Mouse (Mus musculus): ENCODE results near the gene Olfr1382. TPM values are rescaled to one million over a fixed set of nuclear protein-coding genes. Genes with fewer than 3 reads are reported as not detected.
"Not testable (repeated sequence)": the region's sequence is repeated elsewhere in the genome, so short reads cannot be mapped to it uniquely, and the experiment has no call there.

Gene Olfr1382
- not detected in 2 replicates for polyA plus RNA-seq (2015; fragmentation: Nextera tagmentation; extraction: Ambion mirVana)

DNA sequence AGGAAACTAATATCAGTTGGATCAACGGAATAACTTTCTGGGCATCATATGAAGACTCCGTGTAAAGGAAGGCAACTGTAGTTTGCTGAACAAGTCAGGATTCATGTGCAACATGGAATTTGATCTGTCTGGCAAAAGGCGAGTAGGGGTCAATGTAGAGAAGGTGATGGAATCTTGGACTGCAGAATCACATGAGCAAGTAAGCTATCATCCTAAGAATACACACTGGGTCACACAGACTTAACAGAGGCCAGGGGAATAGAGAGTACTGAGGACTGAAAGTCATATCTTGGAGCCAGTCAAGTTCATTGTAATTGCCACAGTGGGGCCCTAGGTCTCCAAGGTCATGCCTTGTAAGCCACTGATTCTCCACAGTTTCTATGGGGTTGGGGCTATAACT, at the start of gene Olfr1382:
Gene Olfr1382, plus strand, starts transcription at position 301 of the 400 bp plus-strand sequence.
- H3K9me3 ChIP-seq (replicated peaks; ENCODE audit: control insufficient read depth, low read length), result no peaks in the 10 kb centered on the region
- H3K9ac ChIP-seq (ENCODE audit: low read length), result no peak within 1 kb of the TSS
- 80% methylated on average over 3 of the region's 3 CpGs for WGBS
- no peaks in the 10 kb centered on the region for H3K36me3 ChIP-seq (ENCODE audit: control insufficient read depth, insufficient read depth, low read length)
- H3K4me2 ChIP-seq (ENCODE audit: low read depth, low read length), result no peak within 1 kb of the TSS
- H3K4me1 ChIP-seq (ENCODE audit: control insufficient read depth, insufficient read depth, low read length), result no peaks in the 10 kb centered on the region
- ATAC-seq (ENCODE audit: insufficient read depth, low FRiP score), result no peak
- no peak within 1 kb of the TSS for H3K4me3 ChIP-seq (replicated peaks; ENCODE audit: low read length)
- no peaks in the 10 kb centered on the region for H3K27me3 ChIP-seq (ENCODE audit: control insufficient read depth, insufficient read depth, low read length)
- H3K27ac ChIP-seq (ENCODE audit: low read length), result no peak within 1 kb of the TSS

DNA sequence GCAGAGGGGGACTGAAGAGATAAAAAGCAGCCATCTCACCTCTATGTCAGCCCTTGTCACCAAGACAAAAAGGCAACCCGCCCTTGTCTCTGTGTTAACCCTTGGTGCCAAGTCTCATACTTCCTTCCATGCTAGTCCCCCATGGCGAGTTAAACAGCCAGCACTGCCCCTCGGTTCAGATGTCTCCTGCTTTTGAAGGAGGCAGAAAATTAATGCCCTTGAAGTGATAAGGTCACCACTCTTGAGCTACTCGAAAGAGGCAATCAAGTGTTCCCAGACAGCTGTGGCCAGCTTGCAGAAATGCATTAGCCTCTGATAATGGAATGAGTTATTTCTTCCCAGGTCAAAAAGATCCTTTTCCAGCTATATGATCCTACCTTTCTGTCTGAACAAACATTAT, 42.1 kb upstream of the Olfr1382 start:
- Histone ChIP-seq H3K4me3 (replicated peaks; ENCODE audit: low read length) (no peak overlapping the region), H3K36me3 (ENCODE audit: control insufficient read depth, insufficient read depth, low read length) (no peaks in the 10 kb centered on the region)
- no peak for ATAC-seq (ENCODE audit: insufficient read depth, low FRiP score)

DNA sequence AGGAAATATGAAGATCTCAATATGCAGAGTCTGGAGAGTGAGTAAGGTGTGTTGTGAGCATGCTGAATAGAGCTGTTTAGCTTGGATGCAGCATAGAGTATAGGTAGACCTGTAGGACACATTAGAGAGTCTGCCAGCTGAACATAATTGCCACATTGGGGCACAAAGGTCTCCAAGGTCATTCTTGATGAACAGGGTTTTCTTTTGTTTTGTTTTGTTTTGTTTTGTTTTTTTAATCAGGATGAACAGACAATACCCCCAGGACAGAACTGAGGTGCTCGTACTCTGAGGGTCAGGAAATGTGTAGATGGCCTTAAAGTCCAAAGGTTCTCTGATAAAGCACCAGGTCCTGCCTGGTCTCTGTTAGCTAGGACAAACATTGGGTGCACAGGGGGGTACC, 39.3 kb upstream of the Olfr1382 start, which contains the start of gene Olfr1385:
Gene Olfr1385, plus strand, starts transcription at position 301 of the 400 bp plus-strand sequence.
- not testable (repeated sequence) for H3K4me3 ChIP-seq (replicated peaks; ENCODE audit: low read length); H3K27ac ChIP-seq (ENCODE audit: low read length); H3K27me3 ChIP-seq (ENCODE audit: control insufficient read depth, insufficient read depth, low read length); H3K9me3 ChIP-seq (replicated peaks; ENCODE audit: control insufficient read depth, low read length); H3K36me3 ChIP-seq (ENCODE audit: control insufficient read depth, insufficient read depth, low read length); H3K4me2 ChIP-seq (ENCODE audit: low read depth, low read length); H3K4me1 ChIP-seq (ENCODE audit: control insufficient read depth, insufficient read depth, low read length); H3K9ac ChIP-seq (ENCODE audit: low read length); ATAC-seq (ENCODE audit: insufficient read depth, low FRiP score)
- 62% methylated on average over 1 of the region's 1 CpGs for WGBS

More for the DNA sequence above, 42.1 kb upstream of the Olfr1382 start:
- H3K4me1 ChIP-seq (ENCODE audit: control insufficient read depth, insufficient read depth, low read length), result no peaks in the 10 kb centered on the region
- H3K27ac ChIP-seq (ENCODE audit: low read length), result no peak overlapping the region
- no peak overlapping the region for H3K4me2 ChIP-seq (ENCODE audit: low read depth, low read length)
- no peaks in the 10 kb centered on the region for H3K27me3 ChIP-seq (ENCODE audit: control insufficient read depth, insufficient read depth, low read length)
- 38% methylated on average over 4 of the region's 4 CpGs for WGBS
- H3K9me3 ChIP-seq (replicated peaks; ENCODE audit: control insufficient read depth, low read length), result no peaks in the 10 kb centered on the region
- H3K9ac ChIP-seq (ENCODE audit: low read length), result no peak overlapping the region

- no peak overlapping the region for H3K4me3 ChIP-seq (replicated peaks; ENCODE audit: low read length)
- H3K9me3 ChIP-seq (replicated peaks; ENCODE audit: control insufficient read depth, low read length), result no peaks in the 10 kb centered on the region
- no peaks in the 10 kb centered on the region for H3K4me1 ChIP-seq (ENCODE audit: control insufficient read depth, insufficient read depth, low read length)
- no peaks in the 10 kb centered on the region for H3K27me3 ChIP-seq (ENCODE audit: control insufficient read depth, insufficient read depth, low read length)
- H3K9ac ChIP-seq (ENCODE audit: low read length), result no peak overlapping the region
- no peak for ATAC-seq (ENCODE audit: insufficient read depth, low FRiP score)
- H3K36me3 ChIP-seq (ENCODE audit: control insufficient read depth, insufficient read depth, low read length), result no peaks in the 10 kb centered on the region
- H3K4me2 ChIP-seq (ENCODE audit: low read depth, low read length), result no peak overlapping the region
- 69% methylated on average over 5 of the region's 5 CpGs for WGBS
- no peak overlapping the region for H3K27ac ChIP-seq (ENCODE audit: low read length)
These were observed 10.0 kb upstream of the Olfr1382 start for GRCm38 (mm10) chr11:49518086-49518485.

DNA sequence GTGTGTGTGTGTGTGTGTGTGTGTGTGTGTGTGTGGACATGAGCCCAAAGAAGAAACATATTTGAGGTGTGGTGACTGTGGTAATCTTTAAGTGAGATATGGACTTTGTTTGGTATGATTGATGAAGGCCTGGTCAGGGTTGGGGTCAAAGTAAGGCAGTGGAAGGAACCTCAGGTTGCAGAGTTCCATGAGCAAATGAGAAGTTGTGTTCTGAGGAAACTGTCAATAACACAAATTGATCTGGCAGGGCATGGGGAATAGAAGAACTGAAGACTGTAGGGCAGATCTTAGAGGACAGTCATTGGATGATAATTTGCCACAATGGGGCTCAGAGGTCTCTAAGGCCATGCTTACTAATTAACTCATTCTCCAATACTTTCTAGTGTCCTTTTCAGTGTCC, 8.7 kb upstream of the Olfr1382 start, which contains the start of gene Olfr1383:
Gene Olfr1383, plus strand, starts transcription at position 301 of the 400 bp plus-strand sequence.
- no peak within 1 kb of the TSS for H3K9ac ChIP-seq (ENCODE audit: low read length)
- no peak within 1 kb of the TSS for H3K4me2 ChIP-seq (ENCODE audit: low read depth, low read length)
- no peak within 1 kb of the TSS for H3K4me3 ChIP-seq (replicated peaks; ENCODE audit: low read length)
- H3K27ac ChIP-seq (ENCODE audit: low read length), result no peak within 1 kb of the TSS
- H3K36me3 ChIP-seq (ENCODE audit: control insufficient read depth, insufficient read depth, low read length), result no peaks in the 10 kb centered on the region
- H3K27me3 ChIP-seq (ENCODE audit: control insufficient read depth, insufficient read depth, low read length), result no peaks in the 10 kb centered on the region
- no peak for ATAC-seq (ENCODE audit: insufficient read depth, low FRiP score)
- H3K4me1 ChIP-seq (ENCODE audit: control insufficient read depth, insufficient read depth, low read length), result no peaks in the 10 kb centered on the region
- no peaks in the 10 kb centered on the region for H3K9me3 ChIP-seq (replicated peaks; ENCODE audit: control insufficient read depth, low read length)

DNA sequence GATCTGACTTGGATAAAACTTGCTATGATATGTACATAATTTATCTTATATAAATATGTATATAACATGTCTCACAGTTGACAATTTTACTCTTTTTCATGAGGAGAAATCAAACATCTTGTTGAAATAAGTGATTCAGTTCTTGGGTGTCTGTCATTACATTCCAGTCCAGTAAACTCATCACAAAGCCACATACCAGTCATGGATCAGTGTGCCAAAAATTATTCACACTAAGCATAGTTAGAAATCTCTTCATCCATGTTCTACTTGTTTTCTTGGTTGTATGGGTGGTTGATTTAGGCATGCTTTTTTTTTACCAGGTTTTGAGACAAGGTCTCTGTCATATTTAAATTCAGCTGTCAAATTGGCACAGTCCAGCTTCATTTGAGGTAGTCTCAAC, 4.7 kb downstream of the Olfr1382 start:
- Histone ChIP-seq H3K4me1 (ENCODE audit: control insufficient read depth, insufficient read depth, low read length) (no peaks in the 10 kb centered on the region), H3K36me3 (ENCODE audit: control insufficient read depth, insufficient read depth, low read length) (no peaks in the 10 kb centered on the region), H3K27ac (ENCODE audit: low read length) (no peak overlapping the region), H3K9ac (ENCODE audit: low read length) (no peak overlapping the region), H3K4me3 (replicated peaks; ENCODE audit: low read length) (no peak overlapping the region), H3K4me2 (ENCODE audit: low read depth, low read length) (no peak overlapping the region), H3K9me3 (replicated peaks; ENCODE audit: control insufficient read depth, low read length) (no peaks in the 10 kb centered on the region), H3K27me3 (ENCODE audit: control insufficient read depth, insufficient read depth, low read length) (no peaks in the 10 kb centered on the region)
- no peak for ATAC-seq (ENCODE audit: insufficient read depth, low FRiP score)

DNA sequence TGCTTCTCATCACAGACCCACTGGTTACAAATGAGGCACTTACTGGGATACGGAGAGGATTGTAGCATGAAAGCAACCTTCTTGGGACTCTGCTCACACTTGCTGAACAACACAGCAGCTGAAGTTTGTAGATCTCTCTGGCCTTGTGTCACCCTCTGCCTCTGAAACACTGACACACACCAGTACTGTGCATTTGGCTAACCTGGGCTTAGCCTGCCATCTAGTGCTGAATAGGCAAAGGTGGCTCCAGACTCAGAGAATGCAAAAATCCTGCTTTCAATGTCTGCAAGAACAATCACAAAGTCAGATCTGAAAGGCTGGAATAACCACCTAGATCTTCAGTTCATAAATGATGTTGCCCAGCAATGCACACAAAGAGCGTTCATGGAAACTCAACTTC, 8.6 kb downstream of the Olfr1382 start:
- not testable (repeated sequence) for H3K27ac ChIP-seq (ENCODE audit: low read length); H3K4me3 ChIP-seq (replicated peaks; ENCODE audit: low read length); H3K9me3 ChIP-seq (replicated peaks; ENCODE audit: control insufficient read depth, low read length); H3K9ac ChIP-seq (ENCODE audit: low read length); H3K4me2 ChIP-seq (ENCODE audit: low read depth, low read length); H3K4me1 ChIP-seq (ENCODE audit: control insufficient read depth, insufficient read depth, low read length); H3K27me3 ChIP-seq (ENCODE audit: control insufficient read depth, insufficient read depth, low read length); H3K36me3 ChIP-seq (ENCODE audit: control insufficient read depth, insufficient read depth, low read length)
- 75% methylated on average over 2 of the region's 2 CpGs for WGBS
- ATAC-seq (ENCODE audit: insufficient read depth, low FRiP score), result 0 out of 2 replicates have a peak, but pooled peaks have one; percentile 58

- H3K4me1 ChIP-seq (ENCODE audit: control insufficient read depth, insufficient read depth, low read length); H3K4me3 ChIP-seq (replicated peaks; ENCODE audit: low read length); ATAC-seq (ENCODE audit: insufficient read depth, low FRiP score); H3K27ac ChIP-seq (ENCODE audit: low read length); H3K27me3 ChIP-seq (ENCODE audit: control insufficient read depth, insufficient read depth, low read length); H3K9ac ChIP-seq (ENCODE audit: low read length); H3K9me3 ChIP-seq (replicated peaks; ENCODE audit: control insufficient read depth, low read length); H3K4me2 ChIP-seq (ENCODE audit: low read depth, low read length); H3K36me3 ChIP-seq (ENCODE audit: control insufficient read depth, insufficient read depth, low read length): not testable (repeated sequence)
- 80% methylated on average over 3 of the region's 3 CpGs for WGBS
These were observed 15.1 kb downstream of the Olfr1382 start, which contains the start of gene Olfr1381 for GRCm38 (mm10) chr11:49543149-49543548. TSS of gene Olfr1381 (plus strand) at chr11:49543449.

DNA sequence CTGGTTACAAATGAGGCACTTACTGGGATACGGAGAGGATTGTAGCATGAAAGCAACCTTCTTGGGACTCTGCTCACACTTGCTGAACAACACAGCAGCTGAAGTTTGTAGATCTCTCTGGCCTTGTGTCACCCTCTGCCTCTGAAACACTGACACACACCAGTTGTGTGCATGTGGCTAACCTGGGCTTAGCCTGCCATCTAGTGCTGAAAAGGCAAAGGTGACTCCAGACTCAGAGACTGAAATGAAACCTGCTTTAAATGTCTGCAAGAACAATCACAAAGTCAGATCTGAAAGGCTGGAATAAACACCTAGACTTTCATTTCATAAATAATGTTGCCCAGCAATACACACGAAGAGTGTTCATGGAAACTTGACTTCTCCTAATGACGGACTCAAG, 26.0 kb downstream of the Olfr1382 start:
- not testable (repeated sequence) for H3K9ac ChIP-seq (ENCODE audit: low read length); H3K4me1 ChIP-seq (ENCODE audit: control insufficient read depth, insufficient read depth, low read length); H3K27me3 ChIP-seq (ENCODE audit: control insufficient read depth, insufficient read depth, low read length); ATAC-seq (ENCODE audit: insufficient read depth, low FRiP score); H3K27ac ChIP-seq (ENCODE audit: low read length); H3K9me3 ChIP-seq (replicated peaks; ENCODE audit: control insufficient read depth, low read length); H3K4me3 ChIP-seq (replicated peaks; ENCODE audit: low read length); H3K4me2 ChIP-seq (ENCODE audit: low read depth, low read length); H3K36me3 ChIP-seq (ENCODE audit: control insufficient read depth, insufficient read depth, low read length)
- 66% methylated on average over 3 of the region's 3 CpGs for WGBS

- not testable (repeated sequence) for H3K4me2 ChIP-seq (ENCODE audit: low read depth, low read length); H3K4me3 ChIP-seq (replicated peaks; ENCODE audit: low read length); H3K9me3 ChIP-seq (replicated peaks; ENCODE audit: control insufficient read depth, low read length); ATAC-seq (ENCODE audit: insufficient read depth, low FRiP score); H3K36me3 ChIP-seq (ENCODE audit: control insufficient read depth, insufficient read depth, low read length); H3K27me3 ChIP-seq (ENCODE audit: control insufficient read depth, insufficient read depth, low read length); H3K9ac ChIP-seq (ENCODE audit: low read length); H3K4me1 ChIP-seq (ENCODE audit: control insufficient read depth, insufficient read depth, low read length); H3K27ac ChIP-seq (ENCODE audit: low read length)
- WGBS, result 74% methylated on average over 5 of the region's 5 CpGs
These were observed 28.5 kb downstream of the Olfr1382 start, which contains the start of gene Olfr1380 for GRCm38 (mm10) chr11:49556578-49556977. TSS of gene Olfr1380 (plus strand) at chr11:49556878.
